Mouse (Mus musculus) spleen, postnatal 10 days (tissue): ENCODE data around the gene Socs1.

ENCODE experiments used
- DNase-seq, 2 experiments: peaks; one replicate each; pipeline ENCODE4 v3.0.0; 2021 to 2022; ENCODE audit warnings: low spot score in 2 of 2

Gene Socs1

DNA sequence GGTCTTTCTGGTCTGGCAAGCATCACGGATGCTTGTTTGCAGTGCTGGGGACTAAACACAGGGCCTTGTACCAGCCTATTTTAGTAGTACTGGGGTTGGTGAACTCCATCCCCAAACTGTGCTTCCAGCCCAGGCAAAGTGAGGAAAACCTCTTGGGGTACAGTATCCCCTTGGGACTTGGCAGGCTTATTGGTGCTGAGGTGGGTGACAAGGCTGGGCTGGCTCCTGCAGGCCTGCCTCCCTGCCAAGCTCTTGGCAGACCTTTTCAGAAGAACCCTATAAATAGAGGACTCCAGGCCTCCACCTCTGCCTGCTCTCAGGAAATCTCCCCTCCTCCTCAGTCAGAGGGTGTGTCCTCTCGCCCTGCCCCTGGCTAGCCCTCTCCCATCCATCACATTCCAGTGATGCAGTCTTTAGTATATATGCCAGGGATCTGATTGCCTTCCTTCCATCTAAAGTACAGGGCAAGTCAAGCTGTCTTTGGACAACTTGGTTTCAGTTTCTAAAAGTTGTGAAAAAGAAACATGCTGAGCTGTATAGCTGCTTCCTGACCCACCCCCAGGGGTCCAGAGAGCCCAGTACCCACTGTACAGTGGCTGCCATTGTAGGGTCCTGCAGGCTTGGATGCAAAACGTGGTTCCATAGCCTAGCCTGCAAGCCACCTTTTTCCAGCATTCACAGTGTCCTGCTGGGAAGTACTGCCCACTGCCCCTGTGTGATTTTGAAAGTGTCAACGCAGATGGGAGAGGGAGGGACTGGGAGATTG, 1.6 kb upstream of the Socs1 start:
- no peak for DNase-seq

DNA sequence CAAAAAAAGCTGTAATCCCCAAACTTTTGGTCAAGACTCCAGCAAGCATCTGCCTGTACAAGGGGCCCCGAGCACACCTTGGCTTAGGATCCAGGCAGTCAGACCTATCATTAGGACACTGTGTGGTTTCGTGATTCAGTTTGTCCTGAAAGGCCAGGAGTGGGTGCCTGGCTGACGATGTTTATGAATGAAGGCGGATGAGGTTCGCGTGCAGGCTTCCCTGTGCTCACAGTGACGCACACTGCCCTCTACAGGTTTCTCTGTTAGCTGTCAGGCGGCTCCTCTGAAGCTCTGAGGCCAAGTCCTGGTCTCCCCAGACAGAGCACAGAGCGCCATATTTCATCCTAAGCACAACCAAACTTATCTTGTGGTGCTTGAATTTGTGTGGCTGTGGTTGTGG, 952 bp upstream of the Socs1 start:
- peak; percentile 54 to 83 for DNase-seq

DNA sequence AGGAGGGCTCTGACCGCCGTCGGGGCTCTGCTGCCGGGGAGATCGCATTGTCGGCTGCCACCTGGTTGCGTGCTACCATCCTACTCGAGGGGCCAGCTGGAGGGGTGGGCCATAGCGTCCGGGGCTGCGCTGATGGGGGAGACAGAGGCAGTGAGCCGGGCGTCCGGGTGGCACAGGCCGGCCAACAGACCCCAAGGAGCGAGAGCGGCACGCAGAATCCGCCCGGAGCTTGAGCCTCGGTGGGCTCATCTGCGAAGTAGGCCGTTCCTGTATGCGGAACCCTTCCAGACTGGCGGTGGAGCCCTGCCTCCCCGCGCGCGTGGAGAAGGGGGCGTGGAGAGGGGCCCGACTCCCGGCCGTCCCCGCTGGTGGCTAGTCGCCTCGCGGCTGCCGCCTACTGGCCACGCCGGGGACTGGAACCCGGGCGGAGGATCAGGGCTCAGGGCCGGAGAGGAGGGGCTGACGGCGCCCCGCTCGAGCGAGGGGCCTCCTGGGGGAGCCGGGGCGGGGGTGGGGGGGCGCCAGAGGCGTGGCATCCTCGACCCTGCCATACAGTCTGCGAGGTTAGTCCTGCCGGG, 454 bp downstream of the Socs1 start:
- DNase-seq: peak; percentile 89 to 91

DNA sequence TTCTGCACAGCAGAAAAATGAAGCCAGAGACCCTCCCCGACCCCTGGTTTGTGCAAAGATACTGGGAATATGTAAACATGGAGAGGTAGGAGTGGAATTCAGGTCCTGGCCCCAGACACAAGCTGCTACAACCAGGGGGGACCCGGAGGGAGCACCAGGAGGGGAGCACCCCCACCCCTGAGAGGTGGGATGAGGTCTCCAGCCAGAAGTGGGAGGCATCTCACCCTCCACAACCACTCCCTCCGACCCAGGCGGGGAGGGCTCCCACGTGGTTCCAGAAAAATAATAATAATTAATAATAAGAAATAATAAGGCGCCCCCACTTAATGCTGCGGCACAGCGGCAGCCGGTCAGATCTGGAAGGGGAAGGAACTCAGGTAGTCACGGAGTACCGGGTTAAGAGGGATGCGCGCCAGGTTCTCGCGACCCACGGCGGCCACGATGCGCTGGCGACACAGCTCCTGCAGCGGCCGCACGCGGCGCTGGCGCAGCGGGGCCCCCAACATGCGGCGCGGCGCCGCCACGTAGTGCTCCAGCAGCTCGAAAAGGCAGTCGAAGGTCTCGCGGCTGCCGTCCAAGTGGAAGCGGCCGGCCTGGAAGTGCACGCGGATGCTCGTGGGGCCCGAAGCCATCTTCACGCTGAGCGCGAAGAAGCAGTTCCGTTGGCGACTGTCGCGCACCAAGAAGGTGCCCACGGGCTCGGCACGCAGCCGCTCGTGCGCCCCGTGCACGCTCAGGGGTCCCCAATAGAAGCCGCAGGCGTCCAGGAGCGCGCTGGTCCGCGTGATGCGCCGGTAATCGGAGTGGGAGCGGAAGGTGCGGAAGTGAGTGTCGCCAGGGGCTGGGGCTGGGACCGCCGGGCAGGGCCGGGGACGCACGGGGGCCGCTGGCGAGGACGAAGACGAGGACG, 1.2 kb downstream of the Socs1 start:
- peak in 1 of 2 experiments; percentile 51 for DNase-seq

DNA sequence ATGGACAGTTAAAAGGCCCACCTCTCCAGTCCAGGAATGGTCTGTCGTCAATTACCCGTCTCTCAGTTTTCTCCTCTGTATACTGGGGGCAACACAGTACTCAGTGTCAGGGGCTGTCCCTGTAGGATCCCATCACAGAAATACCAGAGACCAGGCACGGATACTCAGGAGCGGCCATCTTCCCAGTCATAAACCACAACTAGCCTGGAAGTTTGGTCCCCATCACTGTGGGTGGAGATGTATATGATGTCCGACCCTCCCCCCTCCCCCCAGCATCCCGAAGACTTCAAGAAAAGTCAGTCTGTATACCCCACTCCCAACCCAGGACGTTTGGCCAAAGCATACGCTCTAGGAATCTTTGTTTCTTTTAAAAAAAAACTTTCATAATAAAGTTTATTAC, 1.9 kb downstream of the Socs1 start:
- DNase-seq: no peak

DNA sequence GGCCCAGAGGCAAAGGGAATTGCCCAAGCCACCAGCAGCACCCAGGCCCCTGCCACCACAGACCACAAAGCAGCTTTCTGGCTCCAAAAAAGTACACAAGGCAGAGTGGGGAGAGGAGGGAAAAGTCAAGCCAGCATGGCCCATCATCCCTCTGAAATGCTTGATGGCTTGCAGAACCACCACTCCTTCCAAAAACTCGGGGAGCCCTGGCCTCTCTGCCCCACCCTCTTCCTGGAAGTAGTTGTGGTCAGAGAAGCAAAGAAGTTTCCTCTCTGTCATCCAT, 2.2 kb downstream of the Socs1 start:
- no peak for DNase-seq

DNA sequence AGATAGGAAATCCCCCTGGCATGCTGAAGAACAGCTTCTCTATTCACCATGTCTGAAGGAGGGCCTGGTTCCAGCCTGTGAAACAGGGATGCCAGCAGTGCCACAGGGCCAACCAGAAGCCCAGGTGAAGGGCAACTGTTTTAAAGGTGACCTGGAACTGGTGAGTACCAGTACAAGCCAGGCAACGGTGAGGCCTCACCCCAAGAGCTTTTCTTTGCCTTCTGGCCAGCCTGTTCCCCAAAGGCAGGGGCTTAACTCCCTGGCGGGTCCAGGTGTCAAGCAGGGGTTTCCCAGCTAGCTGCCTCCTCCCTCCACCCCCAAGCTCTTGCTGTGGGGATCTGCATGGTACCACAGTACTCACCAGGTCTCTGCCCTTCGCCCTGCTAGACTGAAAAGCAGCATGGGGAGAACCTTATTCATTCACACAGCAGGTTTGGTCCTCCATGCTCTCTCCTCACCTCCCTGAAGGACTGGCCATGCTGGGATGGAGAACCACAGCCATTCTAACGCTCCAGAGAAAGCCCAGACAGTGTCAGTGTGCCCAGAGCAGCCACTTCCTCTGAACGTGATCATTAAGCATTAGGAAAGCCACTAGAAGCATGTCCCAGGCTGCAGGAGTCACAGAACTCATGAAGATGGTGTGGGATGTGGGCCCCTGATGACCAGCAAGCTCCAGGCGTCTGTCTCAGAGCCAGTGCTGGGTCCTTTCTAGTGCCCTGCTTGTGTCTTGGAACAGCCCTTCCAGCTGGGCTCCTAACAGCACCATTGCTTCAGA, 2.8 kb downstream of the Socs1 start:
- no peak for DNase-seq

DNA sequence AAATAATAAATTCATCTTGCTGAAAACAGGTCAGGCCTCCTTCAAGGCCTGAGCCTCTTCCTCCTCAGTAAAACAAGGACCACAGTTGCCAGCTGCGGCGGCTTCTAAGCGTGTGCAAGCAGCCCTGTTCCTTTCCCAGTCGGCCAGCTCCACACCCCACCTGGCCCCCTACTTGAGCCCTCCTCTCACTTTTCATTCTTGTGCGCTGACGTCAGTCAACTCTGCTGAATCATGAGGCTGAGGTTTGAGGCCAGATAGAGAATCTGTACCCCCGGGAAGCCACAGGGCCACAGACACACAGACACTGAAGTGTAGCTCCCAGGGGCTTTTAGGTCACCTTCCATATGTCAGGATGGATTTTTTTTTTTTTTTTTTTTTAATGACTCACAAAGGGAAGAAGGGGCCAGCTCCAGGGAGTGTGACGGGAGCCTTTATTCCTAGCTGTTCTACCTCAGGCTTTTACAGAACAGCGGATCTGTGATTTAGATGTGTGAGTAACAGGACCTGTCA, 3.4 kb downstream of the Socs1 start:
- no peak for DNase-seq

DNA sequence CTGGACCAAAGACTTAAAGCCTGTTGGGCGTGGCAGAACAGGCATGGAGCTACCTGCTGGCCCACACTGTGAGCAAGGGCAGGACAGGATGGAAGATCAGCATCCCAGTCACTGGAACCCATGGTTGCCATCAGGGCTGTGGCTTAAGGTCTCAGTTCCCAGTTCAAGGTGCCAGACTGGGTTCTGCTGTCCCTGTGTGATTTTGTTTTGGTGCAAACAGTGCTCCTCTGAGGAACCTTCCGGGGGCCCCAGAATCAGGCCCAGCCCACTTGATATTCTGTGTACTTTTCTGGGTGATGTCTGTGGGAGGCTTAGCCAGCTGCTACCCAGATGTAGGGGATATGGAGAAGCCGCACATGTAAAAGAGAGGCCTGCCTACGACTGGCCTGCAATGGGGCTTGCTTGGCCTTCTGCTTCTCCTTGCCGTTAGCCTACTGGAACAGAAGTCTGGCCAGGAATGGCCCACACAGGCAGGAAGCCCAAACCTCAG, 4.7 kb downstream of the Socs1 start:
- no peak for DNase-seq

DNA sequence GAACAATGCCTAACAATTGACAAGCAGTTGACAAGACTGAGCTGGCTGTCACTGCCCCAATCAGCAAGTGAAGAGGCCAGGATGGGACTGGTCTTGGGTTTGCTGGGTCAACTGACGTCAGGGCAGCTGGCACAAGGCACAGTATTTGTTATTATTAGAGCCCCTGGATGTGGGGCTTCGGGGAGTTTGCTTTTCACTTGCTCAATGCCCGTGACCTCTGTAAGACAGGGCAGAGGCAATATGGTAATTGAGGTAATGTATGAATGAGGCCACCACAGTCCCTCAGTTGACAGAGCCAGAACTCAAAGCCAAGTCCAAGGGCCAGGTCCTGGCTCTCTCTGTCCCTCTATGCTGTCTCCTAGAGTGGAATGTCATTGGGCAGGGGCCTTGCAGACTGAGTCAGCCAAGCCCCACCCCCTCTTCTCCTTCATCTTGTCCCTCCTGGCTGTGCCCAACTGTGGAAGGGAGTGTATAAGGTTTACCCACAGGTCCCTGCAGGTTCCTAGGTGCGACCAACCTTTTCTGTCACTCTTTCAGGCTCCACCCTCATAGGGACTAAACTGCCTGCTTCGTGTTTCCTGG, 7.7 kb downstream of the Socs1 start:
- DNase-seq: no peak

DNA sequence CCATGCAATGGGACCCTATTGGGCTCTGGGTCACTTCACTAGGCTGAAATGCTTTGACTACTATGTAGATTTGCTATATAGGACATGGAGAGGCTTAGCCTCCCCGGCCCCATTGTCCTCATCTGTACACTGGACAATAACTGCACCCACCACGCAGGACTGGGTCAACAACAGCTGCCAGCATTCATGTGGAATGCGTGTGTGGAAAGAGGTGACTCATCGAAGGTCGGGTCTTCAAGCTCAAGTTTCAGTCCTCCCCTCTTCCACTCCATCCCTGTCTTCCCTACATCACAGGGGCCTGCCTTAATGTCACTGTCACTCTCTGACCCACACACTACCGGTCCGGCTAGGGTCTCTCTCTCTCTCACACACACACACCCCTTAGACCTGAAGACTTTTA, 9.0 kb downstream of the Socs1 start:
- no peak for DNase-seq

DNA sequence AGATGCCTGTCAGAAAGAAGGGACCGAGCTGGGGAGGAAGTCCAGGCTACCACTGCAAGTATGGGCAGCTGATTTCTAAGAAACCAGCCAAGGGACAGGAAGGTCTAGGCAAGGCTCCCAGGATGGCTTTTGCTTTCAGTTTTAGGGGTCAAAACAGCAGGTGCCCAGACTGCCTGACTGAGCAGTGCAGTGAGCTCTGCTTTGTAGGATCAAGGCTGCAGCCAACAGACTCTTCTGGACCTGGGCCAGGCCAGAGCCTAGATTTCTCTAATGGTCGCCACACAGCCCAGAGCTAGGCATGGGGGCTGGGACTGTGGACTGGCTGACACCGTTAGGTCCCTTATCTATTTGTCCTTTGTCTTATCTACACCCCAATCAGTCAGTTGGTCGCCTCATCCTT, 10.6 kb downstream of the Socs1 start:
- DNase-seq: no peak

DNA sequence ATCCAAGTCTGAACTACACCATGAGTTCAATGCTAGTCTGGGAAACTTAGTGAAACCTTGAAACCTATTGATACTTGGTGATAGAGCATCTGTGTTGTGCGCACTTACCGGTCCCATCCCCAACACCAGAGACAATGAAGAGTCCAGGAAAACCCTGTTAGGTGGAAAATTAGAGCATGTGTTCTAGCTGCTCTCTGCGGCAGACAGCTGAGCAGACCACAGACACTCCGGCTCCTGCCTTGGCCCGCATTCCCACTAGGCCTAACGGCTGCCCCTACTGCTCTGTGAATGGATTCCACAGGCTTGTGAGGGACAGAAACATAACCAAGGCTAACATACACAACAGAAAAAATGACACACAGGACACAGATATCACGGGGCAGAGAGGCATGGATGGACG, 11.8 kb downstream of the Socs1 start:
- no peak for DNase-seq

DNA sequence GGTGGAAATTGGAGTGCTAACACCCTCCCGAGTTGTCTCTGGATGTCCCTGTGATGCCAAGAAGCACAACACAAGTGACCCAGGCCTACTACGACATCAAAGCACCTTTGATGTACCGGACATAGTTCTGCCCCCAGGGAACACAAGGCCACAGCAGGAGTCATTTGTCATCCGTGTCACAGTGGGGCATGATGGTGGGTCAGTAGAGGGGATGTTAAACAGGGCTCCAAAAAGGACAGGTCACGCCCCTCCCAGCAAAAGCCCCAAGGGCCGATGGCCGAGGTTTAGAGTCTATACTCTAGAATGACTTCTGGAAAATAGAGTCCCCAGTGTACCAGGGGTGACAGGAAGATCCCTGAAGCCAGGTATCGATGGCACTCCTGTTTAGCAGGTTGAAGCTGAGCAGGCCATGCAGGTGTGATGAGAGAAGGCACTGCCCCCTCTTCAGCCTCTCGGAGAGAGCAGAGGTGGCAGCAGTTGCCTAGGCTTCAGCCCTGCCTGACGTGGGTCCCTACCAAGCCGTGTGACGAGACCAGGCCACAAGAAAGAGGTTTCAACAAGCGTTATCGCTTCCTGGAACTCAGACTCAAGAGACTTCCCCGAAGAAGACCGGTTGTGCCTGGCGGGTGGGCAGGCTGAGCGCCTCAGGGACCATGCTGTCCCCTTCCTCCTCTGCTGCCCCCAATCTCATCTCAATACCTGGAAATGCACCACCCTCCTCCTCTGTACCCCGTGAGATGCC, 13.4 kb downstream of the Socs1 start:
- DNase-seq: peak in 1 of 2 experiments; percentile 50

DNA sequence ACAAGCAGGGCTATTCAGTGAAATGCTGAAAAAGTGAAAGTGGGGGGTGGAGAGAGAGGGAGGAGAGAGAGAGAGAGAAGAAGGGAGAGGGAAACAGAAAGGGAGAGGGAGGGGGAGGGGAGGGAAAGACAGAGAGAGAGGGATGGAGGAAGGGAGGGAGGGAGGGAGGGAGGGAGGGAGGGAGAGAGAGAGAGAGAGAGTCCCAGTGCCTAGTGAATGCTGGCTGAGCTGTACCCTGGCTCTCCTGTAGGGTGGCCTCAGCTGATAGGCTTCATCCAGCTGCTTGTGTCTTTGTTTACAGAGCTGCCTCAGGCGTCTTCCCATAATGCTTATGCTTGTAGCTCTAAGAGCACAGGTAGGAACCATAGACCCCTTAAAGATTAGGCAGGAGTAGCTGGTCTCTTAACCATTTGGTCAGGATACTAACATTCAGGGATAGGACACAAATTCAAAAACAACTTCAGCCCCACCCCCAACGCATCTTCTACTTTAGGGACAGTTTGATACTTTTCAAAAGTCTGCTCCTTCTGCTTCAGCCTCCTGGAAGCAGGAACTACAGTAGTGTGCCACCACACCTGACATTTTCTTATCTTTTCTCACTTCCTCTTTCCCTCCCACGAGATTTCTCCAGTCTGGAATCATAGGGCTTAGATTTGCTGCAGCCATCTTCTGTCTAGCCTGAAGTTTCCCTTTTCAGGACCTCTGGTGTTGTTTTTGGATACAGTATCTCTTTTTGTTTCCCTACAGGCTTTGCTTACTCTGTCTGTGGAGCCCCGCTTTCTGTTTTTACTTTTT, 14.6 kb downstream of the Socs1 start:
- no peak for DNase-seq

DNA sequence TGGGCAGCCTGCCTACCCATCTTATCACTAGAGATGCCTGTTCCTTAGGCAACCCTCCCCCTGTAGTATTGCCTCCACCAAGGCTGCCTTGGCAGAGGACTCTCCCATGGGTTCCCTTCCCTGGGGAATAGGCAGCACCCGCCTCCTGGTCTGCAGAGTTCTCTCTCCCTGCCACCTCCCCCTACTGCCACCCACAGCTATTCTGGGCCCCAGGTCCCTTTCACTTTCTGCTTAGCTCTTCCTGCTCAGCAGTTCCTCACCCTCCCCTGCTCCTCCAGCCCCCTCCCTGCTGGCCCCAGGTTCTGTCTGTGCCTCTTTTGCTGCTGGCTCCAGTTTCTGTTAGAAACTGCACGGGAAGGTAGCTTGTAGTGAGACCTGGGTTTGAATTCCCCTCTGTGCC, 15.7 kb downstream of the Socs1 start:
- DNase-seq: peak in 1 of 2 experiments; percentile 55

DNA sequence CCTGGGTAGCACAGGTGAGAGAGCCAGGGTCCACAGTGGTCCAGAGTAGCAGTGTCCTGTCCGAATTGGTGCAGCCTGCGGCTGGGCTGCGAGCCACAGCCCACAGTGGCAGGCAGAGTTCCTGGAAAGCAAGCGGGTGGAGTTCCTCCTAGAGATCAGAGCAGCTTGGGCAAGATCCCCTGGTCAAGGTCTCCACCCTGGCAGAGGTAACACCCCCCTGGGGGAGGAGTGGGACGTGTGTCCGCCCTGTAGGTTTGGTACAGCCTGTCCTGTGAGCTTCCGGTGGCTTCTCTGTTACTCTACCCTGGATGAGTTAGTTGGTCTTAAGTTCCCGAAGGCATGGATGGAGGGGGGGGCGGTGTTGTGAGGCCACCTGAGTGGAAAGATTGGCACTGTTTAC, 16.5 kb downstream of the Socs1 start:
- peak in 1 of 2 experiments; percentile 23 for DNase-seq

DNA sequence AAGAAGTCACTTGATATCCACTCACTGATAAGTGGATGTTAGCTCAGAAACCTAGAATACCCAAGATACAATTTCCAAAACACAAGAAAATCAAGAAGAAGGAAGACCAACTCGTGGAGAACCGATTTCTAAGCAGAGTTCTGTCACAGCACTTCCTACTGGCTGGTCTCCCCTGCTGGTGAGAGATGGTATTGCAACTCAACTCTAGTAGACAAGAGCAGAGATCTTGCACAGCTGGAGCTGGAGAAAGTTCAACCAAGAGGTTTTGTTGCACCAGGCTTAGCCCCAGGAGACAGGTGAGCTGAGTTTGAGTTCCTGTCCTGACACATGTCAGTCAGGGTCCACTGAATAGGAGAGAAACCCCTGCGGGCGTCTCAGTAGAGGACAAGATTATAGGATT, 18.2 kb downstream of the Socs1 start:
- DNase-seq: peak; percentile 64 to 85

DNA sequence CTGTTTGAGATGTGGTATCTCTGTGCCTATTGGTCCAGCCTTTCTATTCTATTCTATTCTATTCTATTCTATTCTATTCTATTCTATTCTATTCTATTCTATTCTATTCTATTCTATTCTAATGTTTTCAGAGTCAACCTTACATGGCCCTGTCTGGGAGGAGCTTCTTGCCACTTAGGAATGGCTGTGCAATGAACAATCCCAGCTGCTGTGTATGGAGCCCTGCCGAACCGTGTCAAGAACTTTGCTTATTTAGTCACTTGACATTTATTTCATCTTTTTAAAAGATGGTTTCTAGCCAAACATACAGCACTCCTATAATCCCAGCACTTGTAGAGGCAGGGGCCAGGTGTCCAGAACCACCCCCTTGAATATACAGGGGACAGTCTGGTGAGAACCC, 21.0 kb downstream of the Socs1 start:
- DNase-seq: no peak
